Mouse (Mus musculus) liver, postnatal 0 days (tissue): ENCODE data around the gene Prtn3. TPM values are rescaled to one million over a fixed set of nuclear protein-coding genes. Genes with fewer than 3 reads are reported as not detected.
A peak's percentile ranks its signal among the peaks of the same experiment; 100 is the strongest.
"Not testable (repeated sequence)": the region's sequence is repeated elsewhere in the genome, so short reads cannot be mapped to it uniquely, and the experiment has no call there.

Source experiments
- ATAC-seq: fragments of 200-750 bp; cut with Nextera tagmentation; 2 replicates; pipeline ENCODE4 v1.8.0; 2017; ENCODE audit warnings: mild to moderate bottlenecking, moderate library complexity
- DNase-seq: peaks from one replicate; pipeline ENCODE4 v3.0.0-alpha.2; 2016
- H3K27ac ChIP-seq: fragments of 300-500 bp; sonication (generic); 2 replicates; pipeline ENCODE4 v1.5.1; 2014; ENCODE audit warnings: antibody characterized with exemption, moderate library complexity, mild to moderate bottlenecking, low read depth
- H3K27me3 ChIP-seq: fragments of 300-500 bp; sonication (generic); 2 replicates; pipeline ENCODE4 v1.6.1; 2014; ENCODE audit warnings: low read length, control low read depth, mixed read lengths; ENCODE audit not compliant: insufficient read depth
- H3K36me3 ChIP-seq: fragments of 300-500 bp; sonication (generic); replicated peaks from 2 replicates; pipeline ENCODE4 v1.6.1; 2014; ENCODE audit warnings: mild to moderate bottlenecking, control low read depth, low read length, moderate library complexity, mixed read lengths; ENCODE audit not compliant: insufficient read depth
- H3K4me1 ChIP-seq: fragments of 300-500 bp; sonication (generic); 2 replicates; pipeline ENCODE4 v1.6.1; 2014; ENCODE audit warnings: antibody characterized with exemption, mild to moderate bottlenecking, control low read depth; ENCODE audit not compliant: insufficient read depth
- H3K4me2 ChIP-seq: fragments of 300-500 bp; sonication (generic); 2 replicates; pipeline ENCODE4 v1.6.1; 2014; ENCODE audit warnings: low read depth, mild to moderate bottlenecking, low read length, moderate library complexity, mixed read lengths
- H3K4me3 ChIP-seq: fragments of 300-500 bp; sonication (generic); 2 replicates; pipeline ENCODE4 v1.5.1; 2014; ENCODE audit warnings: low read depth, low read length
- H3K9ac ChIP-seq: fragments of 300-500 bp; sonication (generic); replicated peaks from 2 replicates; pipeline ENCODE4 v1.6.1; 2014; ENCODE audit warnings: mild to moderate bottlenecking, moderate library complexity
- H3K9me3 ChIP-seq: fragments of 300-500 bp; sonication (generic); 2 replicates; pipeline ENCODE4 v1.6.1; 2016; ENCODE audit warnings: mild to moderate bottlenecking, control low read depth, low read length, mixed read lengths
- CTCF ChIP-seq: sonication (generic); IDR thresholded peaks from 2 replicates; pipeline ENCODE4 v1.5.1; 2016; ENCODE audit warnings: antibody characterized with exemption, low read depth
- EP300 ChIP-seq: IDR thresholded peaks from 2 replicates; pipeline ENCODE4 v1.6.1; 2016; ENCODE audit warnings: antibody characterized with exemption, low read depth, mild to moderate bottlenecking
- WGBS: fragments of 180-500 bp; shearing (Covaris S2); extraction: QIAGEN DNeasy Blood & Tissue Kit; methylation state at CpG from one replicate; pipeline ENCODE4 v1.1.7; 2014; ENCODE audit not compliant: insufficient replicate concordance; 5-methylcytosine and 5-hydroxymethylcytosine counted together
- polyA plus RNA-seq: library from polyadenylated mRNA; unstranded; fragments of >200 nt; fragmentation: Nextera tagmentation; extraction: Ambion mirVana; gene quantifications from 2 replicates; pipeline ENCODE4 v1.2.1, GENCODE M21; 2015

Prtn3 gene
- polyA plus RNA-seq, 1 experiment from 2014 or later = 123 TPM

DNA sequence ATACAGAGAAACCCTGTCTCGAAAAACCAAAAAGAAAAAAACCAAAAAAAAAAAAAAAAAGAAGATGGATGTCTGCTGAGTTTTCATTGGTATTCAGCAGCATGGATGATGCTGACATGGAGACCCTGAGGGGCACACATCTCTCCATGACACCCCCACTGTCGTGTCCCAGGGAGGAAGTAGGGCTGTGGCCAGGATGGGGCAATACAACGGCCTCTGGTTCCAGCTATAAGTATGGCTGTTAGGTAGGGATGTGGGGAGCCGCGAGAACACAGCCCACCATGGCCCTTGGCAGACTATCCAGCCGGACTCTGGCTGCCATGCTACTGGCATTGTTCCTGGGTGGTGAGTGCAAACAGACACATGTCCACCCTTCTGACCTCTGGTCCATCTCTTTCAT, 11.8 kb downstream of the Prtn3 start, which contains the start of gene Elane:
Gene Elane (plus strand): TSS at position 194 of the 400 bp plus-strand sequence.
- TF ChIP-seq CTCF (no peak), EP300 (no peak)
- no peaks in the 10 kb centered on the region for H3K36me3 ChIP-seq
- ATAC-seq (no peak), DNase-seq (no peak)
- H3K4me3 ChIP-seq = no peak within 1 kb of the TSS
- no peak within 1 kb of the TSS; the same call in 1 of the 2 replicates for H3K4me2 ChIP-seq
- no peaks in the 10 kb centered on the region for H3K9me3 ChIP-seq
- 50% methylated on average over 6 of the region's 6 CpGs for WGBS
- H3K27me3 ChIP-seq = 0 out of 2 replicates have a peak, but pooled peaks cover 8% of the 10 kb centered on the region
- no peak within 1 kb of the TSS for H3K27ac ChIP-seq
- no peak within 1 kb of the TSS for H3K9ac ChIP-seq
- H3K4me1 ChIP-seq = peaks cover 33% of the 10 kb centered on the region

DNA sequence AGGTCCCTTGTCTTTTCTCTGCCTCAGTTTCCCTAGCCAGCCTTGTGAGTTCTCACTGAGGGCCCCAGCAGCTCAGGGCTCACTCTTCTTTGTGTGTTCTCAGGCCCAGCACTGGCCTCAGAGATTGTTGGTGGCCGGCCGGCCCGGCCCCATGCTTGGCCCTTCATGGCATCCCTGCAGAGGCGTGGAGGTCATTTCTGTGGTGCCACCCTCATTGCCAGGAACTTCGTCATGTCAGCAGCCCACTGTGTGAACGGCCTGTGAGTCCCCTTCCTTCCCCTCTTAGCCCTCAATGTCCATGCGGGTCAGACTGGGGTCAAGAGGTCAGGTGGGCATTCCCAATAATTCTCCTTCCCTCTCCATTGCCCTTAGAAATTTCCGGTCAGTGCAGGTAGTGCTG, 12.3 kb downstream of the Prtn3 start:
- no peaks in the 10 kb centered on the region for H3K9me3 ChIP-seq
- WGBS = 66% methylated on average over 8 of the region's 8 CpGs
- 0 out of 2 replicates have a peak, but pooled peaks cover 8% of the 10 kb centered on the region for H3K27me3 ChIP-seq
- H3K36me3 ChIP-seq = no peaks in the 10 kb centered on the region
- no peak overlapping the region for H3K4me3 ChIP-seq
- no peak overlapping the region for H3K27ac ChIP-seq
- H3K4me2 ChIP-seq = no peak overlapping the region
- H3K4me1 ChIP-seq = peaks cover 27% of the 10 kb centered on the region
- TF ChIP-seq EP300 (no peak), CTCF (no peak)
- no peak overlapping the region for H3K9ac ChIP-seq
- ATAC-seq (no peak), DNase-seq (no peak)

DNA sequence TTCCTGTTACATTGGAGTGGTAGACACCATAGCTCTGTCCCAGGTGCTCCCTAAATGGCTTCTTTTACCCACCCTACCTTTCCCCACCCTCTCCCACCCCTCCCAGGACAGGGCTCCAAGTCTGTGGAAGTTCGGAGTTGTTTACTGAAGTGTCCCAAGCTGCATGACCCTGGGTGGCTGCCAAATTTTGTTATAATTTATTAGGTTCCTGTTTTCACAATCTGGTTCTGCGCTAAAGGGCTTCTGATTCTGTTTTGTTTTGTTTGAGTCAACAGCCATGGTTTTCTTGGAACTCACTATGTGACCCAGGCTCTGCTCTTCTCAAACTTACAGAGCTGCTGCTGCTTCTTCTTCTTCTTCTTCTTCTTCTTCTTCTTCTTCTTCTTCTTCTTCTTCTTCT, 15.1 kb downstream of the Prtn3 start:
- no peaks in the 10 kb centered on the region for H3K9me3 ChIP-seq
- WGBS = 32% methylated on average over 2 of the region's 2 CpGs
- 0 out of 2 replicates have a peak overlapping the region, but pooled peaks have one; percentile 29 for H3K27ac ChIP-seq
- no peaks in the 10 kb centered on the region for H3K36me3 ChIP-seq
- H3K4me3 ChIP-seq = no peak overlapping the region
- TF ChIP-seq CTCF (no peak), EP300 (no peak)
- H3K4me1 ChIP-seq = peaks cover 5% of the 10 kb centered on the region
- no peaks in the 10 kb centered on the region for H3K27me3 ChIP-seq
- H3K9ac ChIP-seq = no peak overlapping the region
- ATAC-seq (no peak), DNase-seq (no peak)
- no peak overlapping the region for H3K4me2 ChIP-seq

DNA sequence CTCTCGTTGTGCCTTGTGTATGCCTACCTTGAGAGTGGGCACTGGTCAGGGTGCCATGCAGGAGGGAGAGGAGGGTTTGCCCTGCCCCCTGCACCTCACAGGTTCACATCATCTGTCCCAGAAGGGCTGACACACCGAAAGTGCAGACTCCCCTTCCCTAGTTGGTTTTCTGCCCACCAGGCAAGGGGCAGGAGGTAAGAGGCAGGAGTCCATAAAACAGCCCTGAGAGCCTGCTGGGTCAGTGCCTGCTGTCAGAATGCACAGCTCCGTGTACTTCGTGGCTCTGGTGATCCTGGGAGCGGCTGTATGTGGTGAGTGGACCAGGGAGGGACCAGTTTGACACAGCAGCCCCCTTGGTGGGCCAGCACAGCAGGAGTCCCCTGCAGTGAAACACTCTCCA, 16.4 kb downstream of the Prtn3 start, which contains the start of gene Cfd:
Gene Cfd (plus strand): TSS at position 184 of the 400 bp plus-strand sequence.
- no peak within 1 kb of the TSS for H3K4me3 ChIP-seq
- DNase-seq (no peak), ATAC-seq (no peak)
- H3K9me3 ChIP-seq = no peaks in the 10 kb centered on the region
- H3K4me1 ChIP-seq = no peaks in the 10 kb centered on the region; the same call in 1 of the 2 replicates
- H3K27me3 ChIP-seq = no peaks in the 10 kb centered on the region
- no peak within 1 kb of the TSS for H3K9ac ChIP-seq
- WGBS = 47% methylated on average over 5 of the region's 5 CpGs
- TF ChIP-seq CTCF = no peak
- no peak for TF ChIP-seq EP300
- H3K4me2 ChIP-seq = no peak within 1 kb of the TSS
- H3K36me3 ChIP-seq = peaks cover 5% of the 10 kb centered on the region; the same call in 1 of the 2 replicates
- H3K27ac ChIP-seq = no peak within 1 kb of the TSS

DNA sequence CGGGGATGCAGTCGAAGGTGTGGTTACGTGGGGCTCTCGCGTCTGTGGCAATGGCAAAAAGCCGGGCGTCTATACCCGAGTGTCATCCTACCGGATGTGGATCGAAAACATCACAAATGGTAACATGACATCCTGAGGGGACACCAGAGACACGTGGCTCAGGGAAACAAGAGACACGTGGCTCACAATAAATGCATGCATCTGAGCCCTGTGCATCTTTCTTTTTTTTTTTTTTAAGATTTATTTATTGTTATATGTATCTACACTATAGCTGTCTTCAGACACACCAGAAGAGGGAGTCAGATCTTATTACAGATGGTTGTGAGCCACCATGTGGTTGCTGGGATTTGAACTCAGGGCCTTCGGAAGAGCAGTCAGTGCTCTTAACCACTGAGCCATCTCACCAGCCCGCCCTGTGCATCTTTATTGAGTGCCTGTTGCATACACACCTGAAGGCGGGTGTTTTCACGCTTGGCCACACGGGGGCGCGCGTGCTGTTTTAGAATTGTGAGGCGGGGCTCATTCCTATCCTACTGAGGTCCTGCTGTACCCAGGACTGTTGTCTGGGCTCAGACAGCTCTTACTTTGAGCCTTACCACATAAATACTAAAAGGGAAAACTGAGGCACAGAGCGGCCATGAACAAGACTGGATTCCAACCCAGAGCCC, 18.3 kb downstream of the Prtn3 start:
- H3K9me3 ChIP-seq, H3K4me1 ChIP-seq, H3K27me3 ChIP-seq, H3K4me3 ChIP-seq, H3K27ac ChIP-seq, H3K4me2 ChIP-seq, H3K9ac ChIP-seq: not testable (repeated sequence)
- ATAC-seq = peak; percentile 35; the same call in 1 of the 2 replicates
- TF ChIP-seq CTCF = peak; percentile 91
- H3K36me3 ChIP-seq = peaks cover 11% of the 10 kb centered on the region; the same call in 1 of the 2 replicates
- peak; percentile 89 for DNase-seq
- WGBS = 41% methylated on average over 22 of the region's 22 CpGs

DNA sequence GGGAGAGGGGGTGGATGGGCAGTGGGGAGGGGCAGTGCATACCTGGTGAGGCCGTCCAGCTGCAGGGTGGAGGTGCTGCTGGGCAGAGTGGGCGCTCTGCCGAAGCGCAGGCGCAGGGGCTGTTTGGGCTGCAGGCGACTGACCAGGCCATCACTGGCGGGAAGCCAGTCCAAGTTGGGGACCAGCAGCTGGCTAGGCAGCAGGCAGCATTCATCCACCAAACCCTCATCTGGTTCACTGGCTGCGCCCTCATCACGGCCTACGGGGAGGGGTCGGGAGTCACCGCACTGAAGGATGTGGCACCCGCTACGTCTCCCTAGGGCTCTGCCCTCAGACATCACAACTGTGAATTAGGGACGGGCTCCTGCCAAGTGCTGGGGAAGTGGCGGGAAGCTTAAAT, 22.0 kb downstream of the Prtn3 start:
- DNase-seq (no peak), ATAC-seq (no peak)
- Histone ChIP-seq H3K27ac (no peak overlapping the region), H3K9me3 (no peaks in the 10 kb centered on the region), H3K4me3 (no peak overlapping the region), H3K27me3 (no peaks in the 10 kb centered on the region), H3K9ac (no peak overlapping the region), H3K4me2 (no peak overlapping the region), H3K4me1 (0 out of 2 replicates have a peak, but pooled peaks cover 8% of the 10 kb centered on the region), H3K36me3 (peaks cover 19% of the 10 kb centered on the region; the same call in 1 of the 2 replicates)
- no peak for TF ChIP-seq CTCF
- no peak for TF ChIP-seq EP300
- 88% methylated on average over 16 of the region's 16 CpGs for WGBS
